Mouse (Mus musculus) liver, embryonic 14.5 days (tissue): Measurements from ENCODE around the gene Lhfpl3.

Source experiments
- CTCF ChIP-seq: IDR thresholded peaks from 2 replicates; pipeline ENCODE4 v1.5.1; 2016; ENCODE audit warnings: antibody characterized with exemption, low read depth, control low read depth
- EP300 ChIP-seq: IDR thresholded peaks from 2 replicates; pipeline ENCODE4 v1.6.1; 2016; ENCODE audit warnings: antibody characterized with exemption, low read depth

DNA sequence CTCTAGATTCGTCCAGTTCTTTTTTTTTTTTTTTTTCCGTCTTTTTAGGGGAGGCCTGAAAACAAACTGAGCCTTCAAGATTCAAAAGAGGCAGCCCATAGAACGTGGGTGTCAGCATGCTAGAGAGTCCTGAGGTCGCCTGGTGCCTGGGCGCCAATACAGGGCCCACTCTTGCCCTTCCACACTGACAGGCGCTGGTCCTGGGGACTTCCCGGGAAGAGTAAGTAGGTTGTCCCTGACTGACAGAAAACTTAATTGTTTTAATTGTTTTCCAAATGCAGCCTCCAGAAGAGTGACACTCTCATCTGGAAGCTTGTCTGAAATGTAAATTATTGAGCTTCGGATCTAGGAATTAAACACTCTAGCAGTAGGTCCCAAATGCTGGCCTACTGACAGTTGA, 479.8 kb downstream of the Lhfpl3 start:
- TF ChIP-seq CTCF (no peak), EP300 (no peak)
